Mouse (Mus musculus) neural tube, postnatal 0 days (tissue): ENCODE data around the gene Fut8. TPM values are rescaled to one million over a fixed set of nuclear protein-coding genes. Genes with fewer than 3 reads are reported as not detected.

ENCODE experiments used
- polyA plus RNA-seq: library from polyadenylated mRNA; unstranded; fragments of >200 nt; fragmentation: Nextera tagmentation; extraction: Ambion mirVana; gene quantifications from 2 replicates; pipeline ENCODE4 v1.2.1, GENCODE M21; 2015

Gene Fut8
- 75.0 and 77.9 TPM in 2 replicates for polyA plus RNA-seq

DNA sequence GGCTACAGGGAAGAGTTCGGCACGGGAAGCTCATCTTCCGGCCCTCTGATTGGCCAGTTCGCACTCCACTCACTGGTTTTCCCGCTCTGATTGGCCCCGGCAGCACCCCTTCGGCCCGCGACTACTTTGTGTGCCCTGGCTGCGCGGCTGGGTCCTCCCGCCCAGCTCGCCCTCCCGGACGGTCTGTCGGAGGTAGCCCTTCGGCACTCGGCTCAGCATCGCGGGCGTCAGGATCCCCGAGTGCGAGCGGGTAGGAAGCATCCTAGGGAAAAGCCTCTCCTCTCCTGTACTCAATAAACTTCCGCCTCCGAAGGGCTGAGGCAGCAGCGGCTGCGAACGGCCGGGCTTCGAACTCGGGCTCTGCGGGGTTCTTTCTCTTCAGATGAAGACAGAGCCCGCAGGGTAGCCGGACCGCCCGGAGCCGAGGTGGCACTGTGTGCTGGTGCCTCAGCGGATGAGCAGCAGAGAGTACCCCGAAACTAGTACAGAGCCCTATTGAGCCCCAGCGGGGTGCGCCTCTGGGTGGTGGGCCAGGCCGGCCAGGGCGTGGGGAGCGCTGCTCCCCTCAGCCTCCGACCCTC, at the start of gene Fut8:
TSS of gene Fut8 (plus strand) at position 176 of the 581 bp plus-strand sequence.

